Mouse (Mus musculus): ENCODE data around the gene Sp2. TPM values are rescaled to one million over a fixed set of nuclear protein-coding genes. Genes with fewer than 3 reads are reported as not detected.

Sp2 gene
- total and polyA plus RNA-seq, 3 experiments = 15.4 to 19.3 (median 18.6) TPM

- no peak for DNase-seq
These were observed 44.3 kb downstream of the Sp2 start for GRCm38 (mm10) chr11:96938426-96938800.

GRCm38 (mm10) chr11:96937549-96938425 is 45.0 kb downstream of the Sp2 start:
- peak; percentile 88 for DNase-seq

- DNase-seq = no peak
These were observed 46.7 kb downstream of the Sp2 start for GRCm38 (mm10) chr11:96935872-96936650.

- DNase-seq = peak; percentile 90
These were observed 47.8 kb downstream of the Sp2 start for GRCm38 (mm10) chr11:96934921-96935356.

GRCm38 (mm10) chr11:96933562-96934276 is 49.0 kb downstream of the Sp2 start:
- DNase-seq = no peak

- no peak for DNase-seq
These were observed 51.3 kb downstream of the Sp2 start for GRCm38 (mm10) chr11:96931327-96932062.

- DNase-seq = no peak
These were observed 52.9 kb downstream of the Sp2 start for GRCm38 (mm10) chr11:96929766-96930331.

- DNase-seq = no peak
These were observed 53.5 kb downstream of the Sp2 start for GRCm38 (mm10) chr11:96929096-96929765.

GRCm38 (mm10) chr11:96928691-96929090 is 54.1 kb downstream of the Sp2 start:
- DNase-seq = no peak

- no peak for DNase-seq
These were observed 54.7 kb downstream of the Sp2 start, which contains the start of gene Prr15l for GRCm38 (mm10) chr11:96928088-96928487. Gene Prr15l, plus strand, starts transcription at chr11:96928104.

- no peak for DNase-seq
These were observed 56.2 kb downstream of the Sp2 start for GRCm38 (mm10) chr11:96926587-96926986.

GRCm38 (mm10) chr11:96925469-96926148 is 57.1 kb downstream of the Sp2 start:
- no peak for DNase-seq

GRCm38 (mm10) chr11:96924861-96925260 is 57.9 kb downstream of the Sp2 start:
- DNase-seq = no peak

- no peak for DNase-seq
These were observed 63.8 kb downstream of the Sp2 start for GRCm38 (mm10) chr11:96919003-96919402.

GRCm38 (mm10) chr11:96917415-96917814 is 65.3 kb downstream of the Sp2 start:
- DNase-seq = no peak

- DNase-seq = no peak
These were observed 65.8 kb downstream of the Sp2 start for GRCm38 (mm10) chr11:96916885-96917396.

GRCm38 (mm10) chr11:96916044-96916884 is 66.5 kb downstream of the Sp2 start, which contains the start of gene Cdk5rap3:
Gene Cdk5rap3, minus strand, starts transcription at chr11:96916496.
- DNase-seq = peak; percentile 99

GRCm38 (mm10) chr11:96912682-96913081 is 70.1 kb downstream of the Sp2 start:
- no peak for DNase-seq

GRCm38 (mm10) chr11:96910003-96910402 is 72.8 kb downstream of the Sp2 start:
- peak; percentile 81 for DNase-seq

All from adrenal gland, adult 2 months (tissue).